Mouse (Mus musculus): ENCODE measurements around the gene Acox3. TPM values are rescaled to one million over a fixed set of nuclear protein-coding genes. Genes with fewer than 3 reads are reported as not detected.
A peak's percentile ranks its signal among the peaks of the same experiment; 100 is the strongest.
"Not testable (repeated sequence)": the region's sequence is repeated elsewhere in the genome, so short reads cannot be mapped to it uniquely, and the experiment has no call there.

Acox3 gene
- polyA plus RNA-seq, 1 experiment from 2014 or later: 13.9 TPM

GRCm38 (mm10) chr5:35571546-35571945 is 11.3 kb upstream of the Acox3 start:
- WGBS: 78% methylated on average over 6 of the region's 6 CpGs

GRCm38 (mm10) chr5:35574653-35575599 is 7.9 kb upstream of the Acox3 start, which contains the start of gene Trmt44:
TSS of gene Trmt44 (minus strand) at chr5:35575070.
- H3K4me3 ChIP-seq (ENCODE audit: low read length): peak within 1 kb of the TSS; percentile 76
- peak within 1 kb of the TSS; percentile 79 for H3K27ac ChIP-seq (ENCODE audit: low read length)
- peak within 1 kb of the TSS; percentile 74 for H3K4me2 ChIP-seq (ENCODE audit: low read depth, low read length)
- ATAC-seq (ENCODE audit: low read depth): peak; percentile 99
- no peaks in the 10 kb centered on the region for H3K9me3 ChIP-seq (ENCODE audit: control insufficient read depth, low read length)
- WGBS: 3% methylated on average over 56 of the region's 56 CpGs
- H3K36me3 ChIP-seq (ENCODE audit: control insufficient read depth, insufficient read depth, low read length): peaks cover 11% of the 10 kb centered on the region
- H3K27me3 ChIP-seq (ENCODE audit: control insufficient read depth, insufficient read depth, low read depth, low read length): no peaks in the 10 kb centered on the region
- peak within 1 kb of the TSS; percentile 82 for H3K9ac ChIP-seq (ENCODE audit: low read length)
- H3K4me1 ChIP-seq (replicated peaks; ENCODE audit: control insufficient read depth, insufficient read depth, low read length): peaks cover 4% of the 10 kb centered on the region

More at GRCm38 (mm10) chr5:35571546-35571945, 11.3 kb upstream of the Acox3 start:
- H3K4me1 ChIP-seq (replicated peaks; ENCODE audit: control insufficient read depth, insufficient read depth, low read length): peaks cover 4% of the 10 kb centered on the region
- ATAC-seq (ENCODE audit: low read depth): no peak
- H3K27me3 ChIP-seq (ENCODE audit: control insufficient read depth, insufficient read depth, low read depth, low read length): no peaks in the 10 kb centered on the region
- no peaks in the 10 kb centered on the region for H3K9me3 ChIP-seq (ENCODE audit: control insufficient read depth, low read length)
- H3K27ac ChIP-seq (ENCODE audit: low read length): no peak overlapping the region
- H3K9ac ChIP-seq (ENCODE audit: low read length): no peak overlapping the region
- H3K36me3 ChIP-seq (ENCODE audit: control insufficient read depth, insufficient read depth, low read length): peaks cover 17% of the 10 kb centered on the region
- H3K4me3 ChIP-seq (ENCODE audit: low read length): no peak overlapping the region
- no peak overlapping the region for H3K4me2 ChIP-seq (ENCODE audit: low read depth, low read length)

GRCm38 (mm10) chr5:35576409-35577020 is 6.3 kb upstream of the Acox3 start:
- H3K9ac ChIP-seq (ENCODE audit: low read length): no peak overlapping the region

GRCm38 (mm10) chr5:35578411-35578810 is 4.4 kb upstream of the Acox3 start:
- Histone ChIP-seq H3K4me2 (ENCODE audit: low read depth, low read length) (no peak overlapping the region), H3K9me3 (ENCODE audit: control insufficient read depth, low read length) (no peaks in the 10 kb centered on the region), H3K4me1 (replicated peaks; ENCODE audit: control insufficient read depth, insufficient read depth, low read length) (peaks cover 9% of the 10 kb centered on the region), H3K27ac (ENCODE audit: low read length) (no peak overlapping the region), H3K36me3 (ENCODE audit: control insufficient read depth, insufficient read depth, low read length) (no peaks in the 10 kb centered on the region), H3K27me3 (ENCODE audit: control insufficient read depth, insufficient read depth, low read depth, low read length) (no peaks in the 10 kb centered on the region), H3K4me3 (ENCODE audit: low read length) (no peak overlapping the region), H3K9ac (ENCODE audit: low read length) (no peak overlapping the region)
- 71% methylated on average over 2 of the region's 2 CpGs for WGBS
- no peak for ATAC-seq (ENCODE audit: low read depth)

More at GRCm38 (mm10) chr5:35576409-35577020, 6.3 kb upstream of the Acox3 start:
- Histone ChIP-seq H3K9me3 (ENCODE audit: control insufficient read depth, low read length) (no peaks in the 10 kb centered on the region), H3K4me1 (replicated peaks; ENCODE audit: control insufficient read depth, insufficient read depth, low read length) (peaks cover 4% of the 10 kb centered on the region), H3K4me2 (ENCODE audit: low read depth, low read length) (no peak overlapping the region), H3K27ac (ENCODE audit: low read length) (no peak overlapping the region), H3K27me3 (ENCODE audit: control insufficient read depth, insufficient read depth, low read depth, low read length) (no peaks in the 10 kb centered on the region), H3K36me3 (ENCODE audit: control insufficient read depth, insufficient read depth, low read length) (peaks cover 3% of the 10 kb centered on the region), H3K4me3 (ENCODE audit: low read length) (no peak overlapping the region)
- no peak for ATAC-seq (ENCODE audit: low read depth)
- 82% methylated on average over 10 of the region's 10 CpGs for WGBS

- no peak overlapping the region for H3K4me2 ChIP-seq (ENCODE audit: low read depth, low read length)
- ATAC-seq (ENCODE audit: low read depth): no peak
- no peaks in the 10 kb centered on the region for H3K9me3 ChIP-seq (ENCODE audit: control insufficient read depth, low read length)
- H3K4me1 ChIP-seq (replicated peaks; ENCODE audit: control insufficient read depth, insufficient read depth, low read length): peaks cover 9% of the 10 kb centered on the region
- no peaks in the 10 kb centered on the region for H3K27me3 ChIP-seq (ENCODE audit: control insufficient read depth, insufficient read depth, low read depth, low read length)
- H3K4me3 ChIP-seq (ENCODE audit: low read length): no peak overlapping the region
- no peak overlapping the region for H3K27ac ChIP-seq (ENCODE audit: low read length)
- no peaks in the 10 kb centered on the region for H3K36me3 ChIP-seq (ENCODE audit: control insufficient read depth, insufficient read depth, low read length)
- 29% methylated on average over 5 of the region's 5 CpGs for WGBS
- H3K9ac ChIP-seq (ENCODE audit: low read length): no peak overlapping the region
Observed at GRCm38 (mm10) chr5:35579247-35579893, 3.5 kb upstream of the Acox3 start.

GRCm38 (mm10) chr5:35580156-35580922 is 2.5 kb upstream of the Acox3 start:
- Histone ChIP-seq H3K9me3 (ENCODE audit: control insufficient read depth, low read length) (no peaks in the 10 kb centered on the region), H3K27me3 (ENCODE audit: control insufficient read depth, insufficient read depth, low read depth, low read length) (no peaks in the 10 kb centered on the region), H3K36me3 (ENCODE audit: control insufficient read depth, insufficient read depth, low read length) (no peaks in the 10 kb centered on the region), H3K27ac (ENCODE audit: low read length) (no peak overlapping the region), H3K9ac (ENCODE audit: low read length) (no peak overlapping the region), H3K4me2 (ENCODE audit: low read depth, low read length) (no peak overlapping the region), H3K4me1 (replicated peaks; ENCODE audit: control insufficient read depth, insufficient read depth, low read length) (peaks cover 9% of the 10 kb centered on the region), H3K4me3 (ENCODE audit: low read length) (no peak overlapping the region)
- no peak for ATAC-seq (ENCODE audit: low read depth)
- 40% methylated on average over 3 of the region's 3 CpGs for WGBS

- H3K9ac ChIP-seq (ENCODE audit: low read length): peak overlapping the region; percentile 76
- H3K27me3 ChIP-seq (ENCODE audit: control insufficient read depth, insufficient read depth, low read depth, low read length): no peaks in the 10 kb centered on the region
- H3K36me3 ChIP-seq (ENCODE audit: control insufficient read depth, insufficient read depth, low read length): no peaks in the 10 kb centered on the region
- H3K9me3 ChIP-seq (ENCODE audit: control insufficient read depth, low read length): no peaks in the 10 kb centered on the region
- H3K4me1 ChIP-seq (replicated peaks; ENCODE audit: control insufficient read depth, insufficient read depth, low read length): peaks cover 9% of the 10 kb centered on the region
- no peak for ATAC-seq (ENCODE audit: low read depth)
- H3K27ac ChIP-seq (ENCODE audit: low read length): peak overlapping the region; percentile 74
- 2% methylated on average over 17 of the region's 17 CpGs for WGBS
- H3K4me3 ChIP-seq (ENCODE audit: low read length): peak overlapping the region; percentile 75
- peak overlapping the region; percentile 72 for H3K4me2 ChIP-seq (ENCODE audit: low read depth, low read length)
Observed at GRCm38 (mm10) chr5:35583221-35583783, 462 bp downstream of the Acox3 start.

GRCm38 (mm10) chr5:35584259-35584658 is 1.4 kb downstream of the Acox3 start:
- H3K4me3 ChIP-seq (ENCODE audit: low read length); H3K36me3 ChIP-seq (ENCODE audit: control insufficient read depth, insufficient read depth, low read length); H3K4me2 ChIP-seq (ENCODE audit: low read depth, low read length); H3K9me3 ChIP-seq (ENCODE audit: control insufficient read depth, low read length); ATAC-seq (ENCODE audit: low read depth); H3K4me1 ChIP-seq (replicated peaks; ENCODE audit: control insufficient read depth, insufficient read depth, low read length); H3K27me3 ChIP-seq (ENCODE audit: control insufficient read depth, insufficient read depth, low read depth, low read length); H3K9ac ChIP-seq (ENCODE audit: low read length); H3K27ac ChIP-seq (ENCODE audit: low read length): not testable (repeated sequence)
- WGBS: 81% methylated on average over 2 of the region's 2 CpGs

All from lung, embryonic 16.5 days (tissue).